Mouse (Mus musculus) kidney, postnatal 10 days (tissue): ENCODE data around the gene Smoc1.

Source experiments
- DNase-seq: peaks from one replicate; pipeline ENCODE4 v3.0.0; 2021; ENCODE audit warnings: mixed read lengths

The Smoc1 gene

DNA sequence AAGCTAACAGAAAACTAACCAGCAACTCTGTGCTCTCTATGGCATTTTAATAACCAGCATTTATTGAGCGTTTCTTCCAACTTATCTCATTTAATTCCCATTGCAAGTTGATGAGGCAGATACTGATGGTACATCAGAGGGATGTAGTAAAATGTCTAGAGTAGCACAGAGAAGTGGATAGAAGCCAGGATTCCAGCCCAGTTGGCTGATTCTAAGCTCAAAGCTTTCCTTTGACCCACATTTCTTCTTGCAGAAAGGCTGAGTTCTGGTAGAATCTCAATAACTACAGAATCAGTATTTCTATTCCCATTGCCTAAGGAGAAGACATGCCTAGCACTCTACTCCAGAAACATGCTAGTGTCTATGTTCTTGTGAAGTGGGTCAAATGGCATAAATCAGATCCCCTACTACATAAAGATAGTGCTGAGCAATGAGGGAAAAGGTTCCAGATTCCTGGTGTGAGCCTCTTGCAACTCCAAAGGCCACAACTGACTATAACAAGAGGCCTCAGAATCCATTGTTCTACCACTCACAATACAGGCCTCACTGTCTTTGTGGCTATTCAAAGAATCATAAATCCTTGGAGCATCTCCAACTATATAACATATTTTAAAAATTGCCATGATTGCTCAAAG lies 207.3 kb downstream of the Smoc1 start:
- no peak for DNase-seq

- no peak for DNase-seq
Measured at GRCm38 (mm10) chr12:81235456-81236330, 209.1 kb downstream of the Smoc1 start.
